ENCODE assay signal across 24 mouse cellular contexts in genomic region chr9:72623605-72624004, GRCm38 (mm10).
"Had no signal": no experiment of that assay in that cellular context is flagged by ENCODE, and none has a peak within 500 bp of the region (broad histone marks: within the 10 kb centered on the region; RNA-seq: fewer than 3 reads in every experiment).

No protein-coding gene starts in this region.

- H3K27ac ChIP-seq: heart, embryonic 10.5 days; hindbrain, embryonic 10.5 days; hindbrain, embryonic 12.5 days; hindbrain, embryonic 15.5 days; hindbrain, postnatal 0 days; kidney, embryonic 15.5 days; kidney, postnatal 0 days; layer of hippocampus, adult 2 months; left cerebral cortex, adult 2 months; limb, embryonic 10.5 days; limb, embryonic 12.5 days; liver, embryonic 13.5 days had no signal

- DNase-seq: gastrocnemius, postnatal 14 days; gastrocnemius, postnatal 36 days; heart, adult 18-20 months; heart, postnatal 10 days; heart, postnatal 4 days; kidney, adult 11 months; kidney, adult 2 months; kidney, adult 9 months; kidney, postnatal 14 days; kidney, postnatal 36 days; liver, embryonic 13.5 days had no signal

- H3K9ac ChIP-seq: heart, embryonic 12.5 days; hindbrain, embryonic 12.5 days; hindbrain, embryonic 15.5 days; kidney, embryonic 15.5 days; limb, embryonic 12.5 days; liver, embryonic 13.5 days had no signal

- ATAC-seq: hindbrain, postnatal 0 days; intestine, embryonic 16.5 days had no signal

- H3K9me3 ChIP-seq: heart, embryonic 10.5 days; heart, embryonic 12.5 days; hindbrain, embryonic 10.5 days; hindbrain, embryonic 12.5 days; hindbrain, embryonic 15.5 days; kidney, embryonic 15.5 days; limb, embryonic 10.5 days; limb, embryonic 12.5 days; liver, embryonic 13.5 days had no signal

- H3K4me1 ChIP-seq: limb, embryonic 10.5 days had no signal

- H3K4me3 ChIP-seq: heart, embryonic 10.5 days; heart, embryonic 12.5 days; hindbrain, embryonic 10.5 days; hindbrain, embryonic 12.5 days; hindbrain, embryonic 15.5 days; kidney, embryonic 15.5 days; layer of hippocampus, adult 2 months; left cerebral cortex, adult 2 months; limb, embryonic 10.5 days; limb, embryonic 12.5 days; liver, embryonic 13.5 days had no signal

- H3K27me3 ChIP-seq: heart, embryonic 12.5 days; hindbrain, embryonic 12.5 days; hindbrain, embryonic 15.5 days; kidney, embryonic 15.5 days; limb, embryonic 12.5 days; liver, embryonic 13.5 days had no signal

- H3K4me2 ChIP-seq: heart, embryonic 12.5 days; hindbrain, embryonic 12.5 days; hindbrain, embryonic 15.5 days; kidney, embryonic 15.5 days; limb, embryonic 12.5 days; liver, embryonic 13.5 days had no signal
